ENCODE assay signal across 12 mouse cellular contexts in the genomic region with DNA sequence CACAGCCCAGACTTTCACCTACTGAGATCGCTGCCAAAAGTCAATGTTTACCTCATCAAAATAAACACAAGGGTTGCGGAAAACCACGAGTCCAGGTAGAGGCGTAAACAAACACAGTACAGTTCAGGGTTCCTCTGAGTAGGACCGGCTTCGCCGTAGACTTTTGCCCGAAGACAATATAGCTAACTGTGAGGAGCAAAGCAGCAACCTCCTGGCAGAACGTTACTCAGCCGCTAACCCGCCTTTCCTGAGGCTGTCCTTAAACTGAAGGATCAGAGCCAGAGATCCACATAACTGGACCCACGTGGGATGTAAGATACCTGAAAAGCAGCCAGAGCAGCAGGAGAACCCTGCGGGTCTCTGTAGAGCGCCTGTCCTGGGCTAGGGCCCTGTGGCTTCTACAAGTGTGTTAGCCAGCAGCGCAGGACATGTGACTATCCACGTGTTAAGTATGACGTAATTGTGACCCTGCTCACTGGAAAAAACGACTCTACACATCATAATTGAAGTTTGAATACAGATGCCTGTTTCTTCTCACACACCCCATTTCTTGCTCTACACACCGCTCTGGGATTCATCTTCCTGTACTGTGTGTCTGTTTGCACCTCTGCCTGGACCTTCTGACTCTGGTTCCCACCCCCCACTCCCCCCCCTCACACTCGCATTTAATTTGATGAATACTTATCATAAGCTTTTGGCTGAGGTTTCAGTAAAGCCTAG.
DNase-seq lines count a peak whose midpoint lies in the region; ATAC-seq and TF ChIP-seq lines count a peak whose summit lies in the region.
"Had no signal": no experiment of that assay in that cellular context is flagged by ENCODE, and none has a peak within 500 bp of the region (broad histone marks: within the 10 kb centered on the region; RNA-seq: fewer than 3 reads in every experiment).

No protein-coding gene starts in this region.

- no peaks in the 10 kb centered on the region for H3K9me3 ChIP-seq in kidney, embryonic 15.5 days (replicated peaks)
- no peaks in the 10 kb centered on the region for H3K9me3 ChIP-seq in midbrain, embryonic 13.5 days
- H3K9me3 ChIP-seq: hindbrain, embryonic 15.5 days had no signal

- no peak for TF ChIP-seq CTCF in small intestine, adult 2 months (IDR thresholded peaks at IDR 0.05; ENCODE audit: extremely low read depth, insufficient read length, insufficient replicate concordance, low read depth, low read length)

- no peaks in the 10 kb centered on the region for H3K36me3 ChIP-seq in kidney, embryonic 15.5 days
- no peaks in the 10 kb centered on the region for H3K36me3 ChIP-seq in small intestine, adult 2 months (ENCODE audit: control insufficient read depth, insufficient read depth, low read length)
- H3K36me3 ChIP-seq in midbrain, embryonic 13.5 days = no peaks in the 10 kb centered on the region
- H3K36me3 ChIP-seq: hindbrain, embryonic 15.5 days had no signal

- DNase-seq in kidney, adult 11 months = peak; percentile 71
- peak; percentile 50 for DNase-seq in ZHBTc4 (ENCODE audit: low read depth, low spot score)
- peak; percentile 47 for DNase-seq in kidney, postnatal 14 days
- DNase-seq in B cell, adult 2 months = no peak
- DNase-seq in gastrocnemius, adult 18-20 months (ENCODE audit: low spot score) = no peak
- DNase-seq: lung, postnatal 4 days; thymus, adult 2 months had no signal

- H3K4me3 ChIP-seq in kidney, embryonic 15.5 days (replicated peaks) = no peak overlapping the region
- H3K4me3 ChIP-seq in small intestine, adult 2 months (ENCODE audit: low read depth, low read length) = peak overlapping the region; percentile 18; the same call in 1 of the 2 replicates
- H3K4me3 ChIP-seq in midbrain, embryonic 13.5 days (replicated peaks) = no peak overlapping the region
- H3K4me3 ChIP-seq: hindbrain, embryonic 15.5 days had no signal

- WGBS in kidney, embryonic 15.5 days = 84% methylated on average over 20 of the region's 20 CpGs
- 23% methylated on average over 20 of the region's 20 CpGs for WGBS in small intestine, adult 2 months
- WGBS in midbrain, embryonic 13.5 days = 91% methylated on average over 20 of the region's 20 CpGs

- H3K4me2 ChIP-seq in kidney, embryonic 15.5 days = no peak overlapping the region
- H3K4me2 ChIP-seq in midbrain, embryonic 13.5 days (replicated peaks) = no peak overlapping the region
- H3K4me2 ChIP-seq: hindbrain, embryonic 15.5 days had no signal

- no peak for TF ChIP-seq POLR2A in small intestine, adult 2 months (IDR thresholded peaks at IDR 0.05; ENCODE audit: low read depth, low read length)

- H3K4me1 ChIP-seq in kidney, embryonic 15.5 days = no peaks in the 10 kb centered on the region
- peaks cover 14% of the 10 kb centered on the region; the same call in 1 of the 2 replicates for H3K4me1 ChIP-seq in small intestine, adult 2 months (ENCODE audit: control insufficient read depth, insufficient read depth, insufficient read length, low read length)
- 0 out of 2 replicates have a peak, but pooled peaks cover 3% of the 10 kb centered on the region for H3K4me1 ChIP-seq in midbrain, embryonic 13.5 days (replicated peaks)
- H3K4me1 ChIP-seq: hindbrain, embryonic 15.5 days had no signal

- no peaks in the 10 kb centered on the region for H3K27me3 ChIP-seq in kidney, embryonic 15.5 days
- H3K27me3 ChIP-seq in small intestine, adult 2 months (ENCODE audit: control insufficient read depth, insufficient read depth, low read length) = no peaks in the 10 kb centered on the region
- no peaks in the 10 kb centered on the region for H3K27me3 ChIP-seq in midbrain, embryonic 13.5 days
- H3K27me3 ChIP-seq: hindbrain, embryonic 15.5 days had no signal

- no peak for ATAC-seq in kidney, embryonic 15.5 days (replicated peaks; ENCODE audit: low FRiP score)
- ATAC-seq in midbrain, embryonic 13.5 days = no peak
- ATAC-seq: forebrain, embryonic 14.5 days had no signal

- H3K27ac ChIP-seq in kidney, embryonic 15.5 days = no peak overlapping the region
- H3K27ac ChIP-seq in small intestine, adult 2 months (ENCODE audit: insufficient read depth, low read depth, low read length) = peak overlapping the region; percentile 59; the same call in 1 of the 2 replicates
- H3K27ac ChIP-seq in midbrain, embryonic 13.5 days = no peak overlapping the region
- H3K27ac ChIP-seq: hindbrain, embryonic 15.5 days had no signal

- H3K9ac ChIP-seq in kidney, embryonic 15.5 days = no peak overlapping the region
- H3K9ac ChIP-seq in midbrain, embryonic 13.5 days (replicated peaks) = no peak overlapping the region
- H3K9ac ChIP-seq: hindbrain, embryonic 15.5 days had no signal

Comparison
In these comparisons a context has a peak if more than half of its experiments do, and no peak if none do; other contexts are left out.
1. DNase-seq: peak in kidney, adult 11 months (single experiment), ZHBTc4 (single experiment) and kidney, postnatal 14 days (single experiment); none in B cell, adult 2 months (0 of 2) and gastrocnemius, adult 18-20 months (single experiment).